Mouse (Mus musculus) brown adipose tissue, adult 24 weeks (tissue): ENCODE results near the gene Rab2b. TPM values are rescaled to one million over a fixed set of nuclear protein-coding genes. Genes with fewer than 3 reads are reported as not detected.
"Not testable (repeated sequence)": the region's sequence is repeated elsewhere in the genome, so short reads cannot be mapped to it uniquely, and the experiment has no call there.

Source experiments
- H3K27ac ChIP-seq: fragments of 200-500 bp; replicated peaks from 2 replicates; pipeline ENCODE4 v1.5.1; 2012; ENCODE audit warnings: low read depth, mild to moderate bottlenecking, low read length
- H3K4me1 ChIP-seq: fragments of 200-500 bp; 2 replicates; pipeline ENCODE4 v1.6.1; 2012; ENCODE audit warnings: low read length, mixed read lengths; ENCODE audit not compliant: control insufficient read depth, insufficient read depth, insufficient read length
- H3K4me3 ChIP-seq: fragments of 200-500 bp; 2 replicates; pipeline ENCODE4 v1.5.1; 2012; ENCODE audit warnings: low read depth, mild to moderate bottlenecking, low read length, moderate library complexity; ENCODE audit not compliant: insufficient read depth
- polyA plus RNA-seq: library from polyadenylated mRNA; stranded (reverse); fragments of >200 nt; gene quantifications from 2 replicates; pipeline ENCODE4 v1.2.4, GENCODE M21; 2012; ENCODE audit not compliant: missing spikeins, insufficient read depth, insufficient read length

Gene Rab2b
- polyA plus RNA-seq, 1 experiment = 21.4 TPM

DNA sequence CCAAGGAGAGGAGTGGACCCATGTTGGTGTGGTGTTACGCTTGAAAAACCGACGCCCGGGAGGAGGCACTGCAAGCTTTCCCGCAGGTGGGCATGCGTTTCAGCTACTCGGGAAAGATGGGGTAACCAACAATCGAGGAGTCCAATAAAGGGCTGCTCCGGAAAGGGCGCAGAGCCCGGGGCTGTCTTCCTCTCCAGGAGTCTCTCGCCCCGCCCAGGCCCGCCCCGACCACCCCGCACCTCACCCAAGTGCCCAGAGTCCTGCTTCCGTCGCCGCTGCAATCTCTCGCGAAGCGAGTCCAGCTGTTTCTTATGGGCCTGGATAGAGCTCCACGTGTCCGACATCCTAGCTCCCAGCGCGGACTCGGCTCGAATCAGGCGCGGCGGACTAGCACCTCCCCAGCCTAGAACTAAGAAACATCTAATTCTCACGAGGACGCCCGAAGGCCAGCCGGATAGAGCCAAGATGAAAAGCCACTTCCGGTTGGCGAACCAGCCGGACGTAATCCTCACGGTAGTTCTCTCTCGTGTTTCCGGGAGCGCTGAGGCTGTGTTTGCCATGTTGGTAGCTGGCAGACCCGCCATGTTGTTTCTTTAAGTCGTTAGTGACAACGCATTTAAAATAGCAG lies 25.4 kb upstream of the Rab2b start, which contains the start of gene Mettl3:
TSS of gene Mettl3 (minus strand) at position 485 of the 628 bp plus-strand sequence.
- Histone ChIP-seq H3K4me1 (no peaks in the 10 kb centered on the region), H3K27ac (peak within 1 kb of the TSS; percentile 86), H3K4me3 (peak within 1 kb of the TSS; percentile 80)

DNA sequence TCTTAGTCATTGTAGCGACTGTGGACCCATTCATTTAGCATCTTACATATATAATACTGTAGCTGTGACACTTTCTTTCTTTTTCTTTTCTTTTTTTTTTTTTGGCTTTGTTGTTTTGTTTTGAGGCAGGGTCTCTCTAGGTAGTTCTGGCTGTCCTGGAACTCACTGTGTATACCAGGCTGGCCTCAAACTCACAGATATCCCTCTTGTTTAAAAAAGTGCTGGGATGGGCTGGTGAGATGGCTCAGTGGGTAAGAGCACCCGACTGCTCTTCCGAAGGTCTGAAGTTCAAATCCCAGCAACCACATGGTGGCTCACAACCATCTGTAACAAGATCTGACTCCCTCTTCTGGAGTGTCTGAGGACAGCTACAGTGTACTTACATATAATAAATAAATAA lies 24.2 kb upstream of the Rab2b start:
- H3K27ac ChIP-seq, H3K4me1 ChIP-seq, H3K4me3 ChIP-seq: not testable (repeated sequence)

DNA sequence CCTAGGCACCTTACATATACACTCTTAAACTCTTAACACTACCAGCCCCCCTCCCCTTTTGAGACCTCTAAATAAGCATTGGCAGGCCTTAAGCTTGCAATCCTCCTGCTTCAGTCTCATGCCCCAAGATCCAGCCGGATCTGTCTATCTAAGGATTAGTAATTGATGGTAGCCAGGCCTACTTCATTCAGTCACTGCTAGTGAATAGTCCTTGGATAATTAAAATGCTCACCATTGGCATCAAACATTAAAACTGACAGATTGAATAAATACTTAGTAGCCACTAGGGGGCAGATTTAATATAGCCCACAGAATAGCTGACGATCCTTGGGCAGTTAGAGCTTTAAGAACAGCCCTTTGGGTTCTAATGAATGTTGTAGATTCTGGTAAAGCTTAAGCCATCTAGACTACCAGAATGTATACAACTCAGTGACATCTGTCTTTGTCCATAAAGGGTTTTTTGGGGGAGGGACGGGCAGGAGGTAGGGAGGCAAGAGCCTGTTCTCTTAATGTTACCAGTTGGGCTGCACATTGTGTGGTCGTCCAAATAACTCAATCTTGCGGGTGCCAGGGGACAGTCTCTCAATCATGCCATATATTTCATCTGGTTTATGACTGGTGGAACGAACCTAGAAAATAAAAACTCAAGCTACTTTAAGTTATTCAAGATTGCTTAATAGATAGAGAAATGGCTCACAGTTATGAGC lies 16.4 kb upstream of the Rab2b start:
- Histone ChIP-seq H3K4me1 (no peaks in the 10 kb centered on the region), H3K4me3 (no peak overlapping the region), H3K27ac (no peak overlapping the region)

DNA sequence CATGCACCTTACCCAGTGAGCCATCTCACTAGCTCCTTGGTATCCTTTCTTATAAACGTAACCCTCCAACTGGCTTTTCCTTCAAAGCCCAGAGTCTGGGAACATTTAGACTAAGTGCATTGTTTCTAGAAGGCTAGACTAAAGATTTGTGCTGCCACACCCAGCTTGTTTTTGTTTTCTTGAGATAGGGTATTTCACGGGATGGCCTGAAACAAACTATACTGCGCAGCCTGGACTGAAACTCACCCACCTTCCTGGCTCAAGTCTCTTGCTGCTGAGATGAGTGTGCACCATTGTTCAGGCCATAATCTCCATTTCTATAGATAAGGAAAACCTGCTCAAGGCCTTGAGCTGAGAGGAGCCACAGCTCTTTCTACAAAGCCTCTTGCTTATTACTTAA lies 4.8 kb upstream of the Rab2b start:
- no peaks in the 10 kb centered on the region for H3K4me1 ChIP-seq
- no peak overlapping the region for H3K4me3 ChIP-seq
- no peak overlapping the region for H3K27ac ChIP-seq

DNA sequence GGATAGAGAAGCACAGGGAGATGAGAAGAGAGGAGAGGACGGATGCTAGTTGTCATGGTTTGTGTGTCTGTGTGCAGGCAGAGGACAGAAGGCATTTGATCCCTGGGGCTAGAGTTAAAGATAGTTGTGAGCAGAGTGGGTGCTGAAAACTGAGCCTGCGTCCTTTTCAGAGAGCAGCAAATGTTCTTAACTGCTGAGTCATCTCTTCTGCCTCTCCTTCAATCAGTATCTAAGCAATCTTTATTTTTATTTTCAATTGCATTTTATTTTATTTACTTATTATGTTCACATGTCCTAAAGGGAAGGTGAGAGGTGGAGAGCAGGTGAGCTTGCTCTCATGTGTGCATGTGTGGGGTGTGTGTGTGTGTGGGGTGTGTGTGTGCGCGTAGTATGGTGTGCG lies 4.3 kb upstream of the Rab2b start:
- Histone ChIP-seq H3K4me3 (no peak overlapping the region), H3K4me1 (no peaks in the 10 kb centered on the region), H3K27ac (no peak overlapping the region)

DNA sequence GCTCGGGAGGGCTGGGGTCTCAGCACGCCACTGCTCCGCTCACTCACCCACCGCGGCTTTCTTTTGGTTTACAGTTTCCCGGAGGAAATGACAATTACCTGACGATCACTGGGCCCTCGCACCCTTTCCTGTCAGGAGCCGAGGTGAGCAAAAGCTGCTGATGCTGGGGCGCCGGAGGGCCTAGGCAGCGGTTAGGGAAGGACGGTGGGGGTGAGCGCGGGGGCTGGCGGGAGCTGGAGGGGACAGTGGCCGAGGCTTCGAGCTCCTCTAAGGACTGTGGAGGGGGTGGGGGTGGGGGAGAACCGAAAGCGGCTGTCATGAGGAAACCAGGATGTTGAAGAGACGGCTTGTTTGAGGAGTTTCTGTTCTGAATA lies 389 bp upstream of the Rab2b start:
- Histone ChIP-seq H3K27ac (peak overlapping the region; percentile 64), H3K4me1 (no peaks in the 10 kb centered on the region), H3K4me3 (peak overlapping the region; percentile 77)

DNA sequence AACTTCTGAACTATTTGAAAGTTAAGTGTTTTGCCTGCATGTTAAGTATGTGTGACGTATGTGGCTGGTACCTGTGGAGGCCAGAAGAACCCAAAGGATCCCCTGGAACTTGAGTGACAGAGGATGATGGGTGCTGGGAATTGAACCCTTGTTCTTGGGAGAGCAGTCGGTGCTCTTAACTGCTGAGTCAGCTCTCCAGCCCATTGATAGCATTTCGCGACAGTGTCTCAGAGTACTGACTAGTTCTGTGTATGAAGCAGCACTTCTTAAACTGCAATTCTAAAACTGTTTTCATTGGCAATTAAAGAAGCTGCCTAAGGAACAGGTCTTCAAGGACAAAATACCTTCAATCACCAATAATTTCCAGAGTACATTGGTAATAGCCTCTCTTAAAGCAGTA lies 2.1 kb downstream of the Rab2b start:
- H3K4me3 ChIP-seq = no peak overlapping the region
- H3K4me1 ChIP-seq = no peaks in the 10 kb centered on the region
- no peak overlapping the region for H3K27ac ChIP-seq

DNA sequence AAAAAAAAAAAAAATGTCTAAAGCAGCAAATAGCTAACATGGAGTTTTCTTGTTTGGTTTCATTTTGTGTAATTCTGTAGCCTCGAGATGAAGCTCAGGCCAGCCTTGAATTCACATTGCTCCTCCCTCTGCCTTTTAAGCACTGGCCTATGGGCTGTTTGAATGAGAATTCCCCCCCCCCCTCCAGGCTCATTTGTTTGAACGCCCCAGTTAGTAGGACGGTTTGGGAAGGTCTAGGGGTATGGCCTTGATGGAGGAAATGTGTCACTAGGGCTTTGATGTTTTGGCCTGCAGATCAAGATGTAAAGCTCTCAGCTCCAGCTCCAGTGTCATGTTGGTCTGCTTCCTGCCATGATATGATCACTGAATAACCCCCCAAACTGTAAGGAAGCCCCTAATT lies 6.6 kb downstream of the Rab2b start:
- H3K27ac ChIP-seq = no peak overlapping the region

DNA sequence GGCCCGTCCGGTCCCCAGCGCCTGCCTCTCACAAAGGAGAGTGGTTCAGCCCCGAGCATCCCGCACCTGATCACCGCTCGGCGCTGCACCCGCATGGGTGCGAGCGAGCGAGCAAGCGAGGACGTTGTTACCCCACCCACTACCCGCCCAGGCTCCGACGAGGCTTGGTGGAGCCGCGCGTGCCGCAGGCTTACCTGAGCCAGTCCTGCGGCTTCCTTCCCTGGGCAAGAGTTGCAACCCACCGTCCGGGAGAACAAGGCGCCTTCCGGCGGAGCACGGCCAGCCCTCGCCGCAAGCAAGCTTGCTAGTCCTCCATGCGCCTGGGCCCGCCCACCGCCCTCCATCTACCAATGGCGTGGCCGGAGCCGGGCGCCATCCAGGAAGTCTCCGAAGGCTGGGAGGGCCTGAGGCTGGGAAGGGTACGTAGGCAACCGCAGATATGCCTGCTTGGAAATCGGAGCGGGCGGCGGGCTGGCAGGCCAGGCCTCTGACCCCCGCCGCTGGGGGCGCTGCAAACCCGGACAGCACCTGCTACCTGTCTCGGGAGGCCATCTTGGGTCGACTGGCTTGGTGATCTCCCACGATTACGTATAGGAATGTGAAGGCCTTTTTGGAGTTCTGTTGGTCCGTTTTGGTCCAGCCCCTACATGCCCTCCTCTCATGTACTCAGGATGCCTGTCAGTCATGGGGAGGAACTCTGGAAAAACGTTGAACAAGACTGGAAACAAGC lies 21.7 kb downstream of the Rab2b start, which contains the start of gene Chd8:
TSS of gene Chd8 (minus strand) at position 297 of the 730 bp plus-strand sequence.
- H3K27ac ChIP-seq = peak within 1 kb of the TSS; percentile 41
- H3K4me1 ChIP-seq = peaks cover 4% of the 10 kb centered on the region; the same call in 1 of the 2 replicates
- peak within 1 kb of the TSS; percentile 96 for H3K4me3 ChIP-seq

More for the DNA sequence above, 6.6 kb downstream of the Rab2b start:
- Histone ChIP-seq H3K4me1 (no peaks in the 10 kb centered on the region), H3K4me3 (no peak overlapping the region)

DNA sequence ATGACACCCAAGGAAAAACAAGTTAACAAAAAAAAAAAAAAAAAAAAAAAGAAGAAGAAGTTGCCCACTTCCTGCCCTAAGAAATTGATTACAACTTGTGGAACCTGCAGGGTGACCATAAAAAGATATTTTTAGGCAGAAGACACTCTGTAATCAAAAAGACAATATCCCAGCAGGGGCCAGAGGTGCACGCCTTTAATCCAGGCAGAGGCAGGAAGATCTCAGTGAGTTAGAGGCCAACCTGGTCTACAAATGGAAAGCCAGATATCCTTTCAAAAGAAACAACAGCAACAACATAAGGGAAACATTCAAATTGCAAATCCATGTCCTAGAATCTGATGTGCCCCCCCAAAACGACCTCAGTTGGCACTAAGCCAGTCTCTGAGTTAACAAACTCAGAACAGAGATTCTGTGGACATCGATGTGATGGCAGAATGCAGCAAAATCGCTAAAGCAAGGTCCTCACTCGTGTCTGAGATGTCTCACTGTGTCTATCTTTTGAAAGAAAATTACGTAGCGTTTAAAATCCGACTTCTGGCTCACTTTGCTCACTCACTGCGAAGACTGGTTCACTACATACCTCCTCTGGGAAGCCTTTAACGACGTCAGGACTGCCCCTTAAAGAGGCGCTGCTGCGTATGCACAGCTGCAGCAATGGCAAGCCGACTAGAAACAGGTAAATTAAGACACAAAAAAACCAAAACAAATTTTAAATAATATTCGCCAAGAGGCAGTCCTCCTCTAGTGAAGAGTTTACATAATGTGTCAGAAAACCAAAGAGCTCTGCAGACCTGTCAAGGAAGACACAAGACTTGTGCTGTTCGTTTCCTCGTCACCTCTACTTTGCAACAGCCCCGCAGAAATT lies 22.8 kb downstream of the Rab2b start:
- H3K4me1 ChIP-seq = peaks cover 4% of the 10 kb centered on the region; the same call in 1 of the 2 replicates
- peak overlapping the region; percentile 41; the same call in 1 of the 2 replicates for H3K27ac ChIP-seq
- peak overlapping the region; percentile 96 for H3K4me3 ChIP-seq

DNA sequence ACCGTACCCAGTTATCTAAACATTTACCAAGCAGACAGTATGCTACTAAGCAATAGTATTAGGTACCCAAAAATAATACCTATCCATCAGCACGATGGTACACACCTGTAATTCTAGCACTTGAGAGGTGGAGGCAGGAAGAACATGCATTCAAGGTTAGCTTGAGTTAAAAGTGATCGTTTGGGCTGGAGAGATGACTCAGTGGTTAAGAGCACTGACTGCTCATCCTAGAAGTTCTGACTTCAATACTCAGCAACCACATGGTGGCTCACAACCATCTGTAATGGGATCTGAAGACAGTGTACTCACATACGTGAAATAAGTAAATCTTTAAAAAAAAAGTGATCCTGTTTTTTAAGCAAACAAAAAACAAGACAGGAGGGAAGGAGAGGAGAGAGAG lies 33.2 kb downstream of the Rab2b start:
- Histone ChIP-seq H3K27ac (no peak overlapping the region), H3K4me1 (no peaks in the 10 kb centered on the region), H3K4me3 (no peak overlapping the region)

DNA sequence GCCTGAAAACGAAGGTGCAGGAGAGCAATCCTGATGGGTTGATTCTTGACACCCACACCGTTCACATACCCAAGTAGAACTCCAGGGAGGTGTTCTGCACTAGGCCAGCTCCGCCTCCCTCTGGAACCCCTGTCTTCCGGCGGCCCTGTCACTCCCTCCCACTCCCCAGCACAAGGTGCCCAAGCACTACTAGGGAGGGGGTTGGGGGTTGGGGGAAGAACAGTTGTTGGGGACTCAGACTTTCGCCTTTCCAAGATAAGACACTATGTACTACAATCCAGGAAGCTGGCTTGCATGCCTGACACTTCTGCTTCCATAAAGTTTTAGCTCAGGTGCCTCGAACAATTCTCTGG lies 34.7 kb downstream of the Rab2b start:
- H3K27ac ChIP-seq = no peak overlapping the region
- peak overlapping the region; percentile 56 for H3K4me3 ChIP-seq
- H3K4me1 ChIP-seq = no peaks in the 10 kb centered on the region

DNA sequence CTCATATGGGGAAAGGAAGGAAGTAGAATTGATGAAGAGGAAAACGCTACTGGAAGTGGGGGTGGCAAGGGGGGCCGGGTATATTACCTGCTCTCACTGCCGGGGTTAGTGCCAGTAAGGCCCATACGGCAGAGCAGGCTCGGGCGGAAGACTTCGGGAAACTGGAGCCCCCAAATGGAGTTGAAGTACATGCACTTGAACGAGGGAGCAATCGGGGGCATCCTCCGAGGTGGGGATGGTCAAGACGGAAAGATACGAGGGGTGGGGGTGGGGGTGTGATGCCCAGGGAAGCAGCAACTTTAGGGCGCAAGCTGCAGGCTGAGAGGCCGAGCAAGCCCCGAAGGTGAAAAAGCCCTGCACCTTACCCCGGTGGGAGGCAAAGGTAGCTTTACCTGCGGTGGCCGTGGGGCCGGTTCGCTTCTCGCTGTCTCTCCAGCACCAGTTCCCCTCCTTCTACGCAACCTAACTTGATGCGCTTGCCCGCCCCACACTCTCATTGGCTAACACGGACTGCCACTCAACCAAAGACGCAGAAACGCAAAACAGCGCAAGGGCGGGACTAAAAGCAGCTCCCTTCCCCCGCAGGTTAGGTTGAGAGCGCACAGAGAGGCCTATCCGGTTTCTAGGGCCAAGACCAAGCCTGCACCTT lies 35.2 kb downstream of the Rab2b start:
- H3K27ac ChIP-seq = no peak overlapping the region
- H3K4me3 ChIP-seq = peak overlapping the region; percentile 72
- no peaks in the 10 kb centered on the region for H3K4me1 ChIP-seq

DNA sequence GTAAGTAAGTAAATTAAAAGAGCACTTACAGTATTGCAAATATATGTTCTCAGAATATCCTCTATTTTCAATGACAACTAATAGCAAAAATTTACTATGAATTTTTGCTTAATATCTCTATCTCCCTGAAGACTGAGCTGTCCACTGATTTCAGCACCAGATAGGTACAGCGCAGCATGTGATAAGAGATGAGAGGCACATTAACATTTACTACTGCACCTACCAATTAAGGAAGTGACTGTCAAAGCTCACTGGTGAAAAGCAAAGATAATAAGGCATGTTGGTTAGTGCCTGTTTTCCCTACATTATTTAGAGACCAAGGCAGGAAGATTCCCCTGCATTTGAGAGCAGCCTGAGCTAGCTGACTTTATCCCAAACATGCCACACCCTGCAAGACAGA lies 43.1 kb downstream of the Rab2b start:
- Histone ChIP-seq H3K4me3 (no peak overlapping the region), H3K27ac (no peak overlapping the region), H3K4me1 (no peaks in the 10 kb centered on the region)
